Mouse (Mus musculus): ENCODE measurements around the gene Lrrc43. TPM values are rescaled to one million over a fixed set of nuclear protein-coding genes. Genes with fewer than 3 reads are reported as not detected.
A peak's percentile ranks its signal among the peaks of the same experiment; 100 is the strongest.

Lrrc43 gene
- polyA plus RNA-seq, 1 experiment from 2014 or later = not detected

GRCm38 (mm10) chr5:123522166-123522565 is 33.1 kb downstream of the Lrrc43 start:
- Histone ChIP-seq H3K9ac (ENCODE audit: low read length) (no peak overlapping the region), H3K4me1 (ENCODE audit: control insufficient read depth, insufficient read depth, low read length) (peaks cover 15% of the 10 kb centered on the region), H3K27ac (replicated peaks; ENCODE audit: low read depth, low read length) (no peak overlapping the region), H3K9me3 (ENCODE audit: control insufficient read depth, low read length) (no peaks in the 10 kb centered on the region), H3K27me3 (ENCODE audit: control insufficient read depth, insufficient read depth, low read length) (no peaks in the 10 kb centered on the region), H3K4me2 (ENCODE audit: low read depth, severe bottlenecking) (no peak overlapping the region), H3K4me3 (ENCODE audit: low read depth, low read length) (no peak overlapping the region), H3K36me3 (ENCODE audit: control insufficient read depth, insufficient read depth, low read length) (no peaks in the 10 kb centered on the region)
- WGBS = 88% methylated on average over 1 of the region's 1 CpGs
- ATAC-seq (ENCODE audit: insufficient number of reproducible peaks, low FRiP score, low TSS enrichment, low read depth) (no peak), DNase-seq (ENCODE audit: low spot score) (no peak)

- ATAC-seq (ENCODE audit: insufficient number of reproducible peaks, low FRiP score, low TSS enrichment, low read depth) = peak; percentile 96
- H3K27ac ChIP-seq (replicated peaks; ENCODE audit: low read depth, low read length) = 0 out of 2 replicates have a peak within 1 kb of the TSS, but pooled peaks have one; percentile 30
These were observed 34.7 kb downstream of the Lrrc43 start, which contains the start of gene Diablo for GRCm38 (mm10) chr5:123523692-123524392. Diablo (minus strand) TSS chr5:123524176.

GRCm38 (mm10) chr5:123524393-123524750 is 35.3 kb downstream of the Lrrc43 start:
- Histone ChIP-seq H3K36me3 (ENCODE audit: control insufficient read depth, insufficient read depth, low read length) (no peaks in the 10 kb centered on the region), H3K27ac (replicated peaks; ENCODE audit: low read depth, low read length) (no peak overlapping the region), H3K9ac (ENCODE audit: low read length) (no peak overlapping the region), H3K4me1 (ENCODE audit: control insufficient read depth, insufficient read depth, low read length) (peaks cover 15% of the 10 kb centered on the region), H3K9me3 (ENCODE audit: control insufficient read depth, low read length) (no peaks in the 10 kb centered on the region), H3K4me3 (ENCODE audit: low read depth, low read length) (peak overlapping the region; percentile 95), H3K4me2 (ENCODE audit: low read depth, severe bottlenecking) (peak overlapping the region; percentile 94), H3K27me3 (ENCODE audit: control insufficient read depth, insufficient read depth, low read length) (no peaks in the 10 kb centered on the region)
- ATAC-seq (ENCODE audit: insufficient number of reproducible peaks, low FRiP score, low TSS enrichment, low read depth) (peak; percentile 95), DNase-seq (ENCODE audit: low spot score) (peak; percentile 94)
- WGBS = under 1% methylated on average over 23 of the region's 27 CpGs

More at GRCm38 (mm10) chr5:123523692-123524392, 34.7 kb downstream of the Lrrc43 start, which contains the start of gene Diablo:
- Histone ChIP-seq H3K9ac (ENCODE audit: low read length) (peak within 1 kb of the TSS; percentile 87), H3K4me3 (ENCODE audit: low read depth, low read length) (peak within 1 kb of the TSS; percentile 95), H3K4me2 (ENCODE audit: low read depth, severe bottlenecking) (peak within 1 kb of the TSS; percentile 94), H3K36me3 (ENCODE audit: control insufficient read depth, insufficient read depth, low read length) (no peaks in the 10 kb centered on the region), H3K27me3 (ENCODE audit: control insufficient read depth, insufficient read depth, low read length) (no peaks in the 10 kb centered on the region), H3K9me3 (ENCODE audit: control insufficient read depth, low read length) (no peaks in the 10 kb centered on the region), H3K4me1 (ENCODE audit: control insufficient read depth, insufficient read depth, low read length) (peaks cover 15% of the 10 kb centered on the region)
- under 1% methylated on average over 75 of the region's 82 CpGs for WGBS
- DNase-seq (ENCODE audit: low spot score) = peak; percentile 99

GRCm38 (mm10) chr5:123525281-123525680 is 36.2 kb downstream of the Lrrc43 start, which contains the start of gene Gm49027:
Gm49027 (minus strand) TSS chr5:123525488.
- Histone ChIP-seq H3K9ac (ENCODE audit: low read length) (no peak within 1 kb of the TSS), H3K27ac (replicated peaks; ENCODE audit: low read depth, low read length) (no peak within 1 kb of the TSS), H3K4me1 (ENCODE audit: control insufficient read depth, insufficient read depth, low read length) (peaks cover 15% of the 10 kb centered on the region), H3K4me3 (ENCODE audit: low read depth, low read length) (peak within 1 kb of the TSS; percentile 95), H3K9me3 (ENCODE audit: control insufficient read depth, low read length) (no peaks in the 10 kb centered on the region), H3K27me3 (ENCODE audit: control insufficient read depth, insufficient read depth, low read length) (no peaks in the 10 kb centered on the region), H3K36me3 (ENCODE audit: control insufficient read depth, insufficient read depth, low read length) (0 out of 2 replicates have a peak, but pooled peaks cover 3% of the 10 kb centered on the region), H3K4me2 (ENCODE audit: low read depth, severe bottlenecking) (peak within 1 kb of the TSS; percentile 94)
- 86% methylated on average over 7 of the region's 7 CpGs for WGBS
- ATAC-seq (ENCODE audit: insufficient number of reproducible peaks, low FRiP score, low TSS enrichment, low read depth) = no peak
- DNase-seq (ENCODE audit: low spot score) = no peak

DNA sequence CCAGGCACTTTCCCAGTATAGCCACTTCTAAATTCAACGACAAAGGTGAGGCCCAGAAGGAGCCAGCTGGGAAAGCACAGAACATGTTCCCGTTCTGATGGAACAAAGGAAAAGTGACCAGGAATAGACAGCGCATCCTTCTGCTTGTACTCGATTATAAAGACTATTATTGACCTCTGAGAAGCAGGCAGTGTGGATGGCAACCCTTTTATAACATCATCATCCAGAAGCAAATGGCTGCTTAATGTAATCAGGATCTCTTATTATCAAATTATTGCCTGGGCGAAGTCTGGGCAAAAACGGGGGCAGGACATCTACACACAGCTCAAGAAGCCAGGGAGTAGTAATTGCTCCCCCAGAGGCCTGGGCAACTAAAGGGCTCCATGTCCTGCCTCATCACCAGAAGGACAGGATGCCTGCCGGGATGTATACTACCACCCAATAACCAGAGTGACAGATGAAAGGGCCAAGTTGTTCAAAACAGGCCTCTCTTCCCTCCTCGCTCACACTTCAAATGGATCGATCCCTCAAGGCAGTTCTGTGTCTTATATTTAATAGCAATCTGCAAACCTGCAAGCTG is 36.9 kb downstream of the Lrrc43 start:
- ATAC-seq (ENCODE audit: insufficient number of reproducible peaks, low FRiP score, low TSS enrichment, low read depth) (no peak), DNase-seq (ENCODE audit: low spot score) (no peak)
- Histone ChIP-seq H3K4me1 (ENCODE audit: control insufficient read depth, insufficient read depth, low read length) (peaks cover 12% of the 10 kb centered on the region), H3K36me3 (ENCODE audit: control insufficient read depth, insufficient read depth, low read length) (0 out of 2 replicates have a peak, but pooled peaks cover 3% of the 10 kb centered on the region), H3K4me2 (ENCODE audit: low read depth, severe bottlenecking) (no peak overlapping the region), H3K27me3 (ENCODE audit: control insufficient read depth, insufficient read depth, low read length) (no peaks in the 10 kb centered on the region), H3K4me3 (ENCODE audit: low read depth, low read length) (no peak overlapping the region), H3K9ac (ENCODE audit: low read length) (no peak overlapping the region), H3K9me3 (ENCODE audit: control insufficient read depth, low read length) (no peaks in the 10 kb centered on the region), H3K27ac (replicated peaks; ENCODE audit: low read depth, low read length) (no peak overlapping the region)
- 85% methylated on average over 9 of the region's 9 CpGs for WGBS

- Histone ChIP-seq H3K36me3 (ENCODE audit: control insufficient read depth, insufficient read depth, low read length) (peaks cover 11% of the 10 kb centered on the region), H3K27me3 (ENCODE audit: control insufficient read depth, insufficient read depth, low read length) (no peaks in the 10 kb centered on the region), H3K9ac (ENCODE audit: low read length) (no peak overlapping the region; the same call in 1 of the 2 replicates), H3K4me1 (ENCODE audit: control insufficient read depth, insufficient read depth, low read length) (peaks cover 4% of the 10 kb centered on the region), H3K4me2 (ENCODE audit: low read depth, severe bottlenecking) (no peak overlapping the region), H3K27ac (replicated peaks; ENCODE audit: low read depth, low read length) (no peak overlapping the region), H3K9me3 (ENCODE audit: control insufficient read depth, low read length) (no peaks in the 10 kb centered on the region), H3K4me3 (ENCODE audit: low read depth, low read length) (no peak overlapping the region)
- no peak for DNase-seq (ENCODE audit: low spot score)
- ATAC-seq (ENCODE audit: insufficient number of reproducible peaks, low FRiP score, low TSS enrichment, low read depth) = no peak
- WGBS = 81% methylated on average over 7 of the region's 7 CpGs
These were observed 39.5 kb downstream of the Lrrc43 start for GRCm38 (mm10) chr5:123528641-123529040.

DNA sequence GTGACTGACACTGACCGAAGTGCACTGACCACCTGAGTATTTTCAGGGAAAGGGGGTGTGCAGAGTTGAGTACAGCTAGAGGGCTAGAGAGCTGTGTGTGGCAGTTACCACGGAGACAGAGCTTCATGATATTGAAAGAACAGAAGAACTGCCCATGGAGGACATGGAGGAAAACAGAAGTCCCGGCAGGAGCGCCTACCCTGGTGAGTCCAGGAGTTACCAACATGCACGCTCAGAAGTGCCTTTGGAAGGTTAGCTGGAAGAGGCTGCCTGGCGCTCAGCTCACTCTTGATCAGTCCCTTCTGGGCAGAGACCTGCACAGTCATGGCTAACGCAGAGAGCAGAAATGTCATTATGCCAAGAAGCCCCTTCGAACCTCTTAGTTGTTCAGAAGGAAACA is 41.0 kb downstream of the Lrrc43 start:
- no peak overlapping the region for H3K9ac ChIP-seq (ENCODE audit: low read length)
- H3K4me3 ChIP-seq (ENCODE audit: low read depth, low read length) = no peak overlapping the region
- WGBS = 90% methylated on average over 8 of the region's 8 CpGs
- no peak overlapping the region for H3K4me2 ChIP-seq (ENCODE audit: low read depth, severe bottlenecking)
- H3K9me3 ChIP-seq (ENCODE audit: control insufficient read depth, low read length) = no peaks in the 10 kb centered on the region
- H3K27me3 ChIP-seq (ENCODE audit: control insufficient read depth, insufficient read depth, low read length) = no peaks in the 10 kb centered on the region
- DNase-seq (ENCODE audit: low spot score) = no peak
- H3K4me1 ChIP-seq (ENCODE audit: control insufficient read depth, insufficient read depth, low read length) = no peaks in the 10 kb centered on the region
- H3K27ac ChIP-seq (replicated peaks; ENCODE audit: low read depth, low read length) = no peak overlapping the region
- ATAC-seq (ENCODE audit: insufficient number of reproducible peaks, low FRiP score, low TSS enrichment, low read depth) = no peak
- H3K36me3 ChIP-seq (ENCODE audit: control insufficient read depth, insufficient read depth, low read length) = peaks cover 17% of the 10 kb centered on the region

DNA sequence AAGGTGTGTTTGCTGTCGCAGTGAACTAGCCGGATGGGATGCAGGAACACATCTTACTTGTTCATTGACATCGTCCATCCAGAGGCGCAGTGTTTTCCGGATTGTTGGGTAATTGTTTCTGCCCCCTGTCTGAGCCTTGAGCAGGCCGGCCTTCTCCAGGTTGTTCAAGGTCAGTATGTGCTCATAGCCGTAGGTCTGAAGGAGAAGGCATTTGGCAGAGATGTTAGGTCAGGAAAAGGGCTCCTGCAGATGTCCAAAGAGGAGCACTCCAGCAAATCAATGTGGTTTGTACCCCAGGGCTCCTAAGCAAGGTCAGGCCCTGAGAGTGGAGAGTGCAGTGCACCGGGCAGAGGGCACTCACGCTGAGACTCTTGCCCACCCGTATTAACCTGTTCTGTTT is 44.7 kb downstream of the Lrrc43 start:
- Histone ChIP-seq H3K4me1 (ENCODE audit: control insufficient read depth, insufficient read depth, low read length) (no peaks in the 10 kb centered on the region), H3K4me3 (ENCODE audit: low read depth, low read length) (no peak overlapping the region), H3K36me3 (ENCODE audit: control insufficient read depth, insufficient read depth, low read length) (peaks cover 18% of the 10 kb centered on the region), H3K4me2 (ENCODE audit: low read depth, severe bottlenecking) (no peak overlapping the region), H3K9me3 (ENCODE audit: control insufficient read depth, low read length) (no peaks in the 10 kb centered on the region), H3K9ac (ENCODE audit: low read length) (no peak overlapping the region), H3K27ac (replicated peaks; ENCODE audit: low read depth, low read length) (no peak overlapping the region), H3K27me3 (ENCODE audit: control insufficient read depth, insufficient read depth, low read length) (no peaks in the 10 kb centered on the region)
- DNase-seq (ENCODE audit: low spot score) (no peak), ATAC-seq (ENCODE audit: insufficient number of reproducible peaks, low FRiP score, low TSS enrichment, low read depth) (no peak)
- 95% methylated on average over 10 of the region's 10 CpGs for WGBS
